Mouse (Mus musculus) neutrophil, adult 5-6 weeks (primary cell): Measurements from ENCODE around the gene Nod2. TPM values are rescaled to one million over a fixed set of nuclear protein-coding genes. Genes with fewer than 3 reads are reported as not detected.
A peak's percentile ranks its signal among the peaks of the same experiment; 100 is the strongest.

Source experiments
- ATAC-seq: fragments of 151-379, 151-347 bp; 2 replicates; pipeline ENCODE4 v1.8.0; 2017; ENCODE audit warnings: mild to moderate bottlenecking, moderate TSS enrichment; ENCODE audit not compliant: insufficient number of reproducible peaks, poor library complexity, low FRiP score, severe bottlenecking; ENCODE audit errors: extremely low read depth
- total RNA-seq: library from RNA; stranded (forward); fragments of 200-1000 nt; gene quantifications from 2 replicates; pipeline ENCODE4 v1.2.3, GENCODE M21; 2017

Gene Nod2
- total RNA-seq, 1 experiment from 2014 or later: 7.9 TPM

- ATAC-seq: peak; percentile 74
Observed at GRCm38 (mm10) chr8:88668400-88669086, 21.4 kb downstream of the Nod2 start.

- no peak for ATAC-seq
Observed at GRCm38 (mm10) chr8:88670782-88671181, 23.7 kb downstream of the Nod2 start.

GRCm38 (mm10) chr8:88671575-88671974 is 24.5 kb downstream of the Nod2 start:
- ATAC-seq: no peak

GRCm38 (mm10) chr8:88673859-88674258 is 26.7 kb downstream of the Nod2 start:
- ATAC-seq: no peak

- ATAC-seq: no peak
Observed at GRCm38 (mm10) chr8:88675372-88676165, 28.5 kb downstream of the Nod2 start.

- no peak for ATAC-seq
Observed at GRCm38 (mm10) chr8:88677071-88677470, 30.0 kb downstream of the Nod2 start.

GRCm38 (mm10) chr8:88680566-88680965 is 33.5 kb downstream of the Nod2 start:
- no peak for ATAC-seq

GRCm38 (mm10) chr8:88681046-88681445 is 33.9 kb downstream of the Nod2 start:
- no peak for ATAC-seq

GRCm38 (mm10) chr8:88683656-88684289 is 36.7 kb downstream of the Nod2 start:
- no peak for ATAC-seq

GRCm38 (mm10) chr8:88686226-88686905 is 39.3 kb downstream of the Nod2 start:
- ATAC-seq: no peak

GRCm38 (mm10) chr8:88686906-88687235 is 39.8 kb downstream of the Nod2 start:
- ATAC-seq: no peak

GRCm38 (mm10) chr8:88689151-88689550 is 42.0 kb downstream of the Nod2 start:
- ATAC-seq: no peak

GRCm38 (mm10) chr8:88689891-88690290 is 42.8 kb downstream of the Nod2 start:
- no peak for ATAC-seq

- ATAC-seq: no peak
Observed at GRCm38 (mm10) chr8:88691342-88691948, 44.3 kb downstream of the Nod2 start.

- no peak for ATAC-seq
Observed at GRCm38 (mm10) chr8:88691961-88692360, 44.8 kb downstream of the Nod2 start.

GRCm38 (mm10) chr8:88692866-88693265 is 45.8 kb downstream of the Nod2 start:
- ATAC-seq: no peak

- no peak for ATAC-seq
Observed at GRCm38 (mm10) chr8:88693376-88693775, 46.3 kb downstream of the Nod2 start.

GRCm38 (mm10) chr8:88694291-88694690 is 47.2 kb downstream of the Nod2 start:
- ATAC-seq: peak; percentile 37; the same call in 1 of the 2 replicates

GRCm38 (mm10) chr8:88696228-88696627 is 49.1 kb downstream of the Nod2 start:
- no peak for ATAC-seq
